Mouse (Mus musculus) thymus, postnatal 10 days (tissue): ENCODE measurements at regions not wholly inside any gene's neighbourhood (a gene's known extent, or its start where the extent isn't known, plus 50 kb on each side); places are given as distances from the start of the nearest gene placed in this dataset.

ENCODE experiments used
- DNase-seq, 2 experiments: peaks; one replicate each; pipeline ENCODE4 v3.0.0; 2021; ENCODE audit warnings: low spot score in 2 of 2

DNA sequence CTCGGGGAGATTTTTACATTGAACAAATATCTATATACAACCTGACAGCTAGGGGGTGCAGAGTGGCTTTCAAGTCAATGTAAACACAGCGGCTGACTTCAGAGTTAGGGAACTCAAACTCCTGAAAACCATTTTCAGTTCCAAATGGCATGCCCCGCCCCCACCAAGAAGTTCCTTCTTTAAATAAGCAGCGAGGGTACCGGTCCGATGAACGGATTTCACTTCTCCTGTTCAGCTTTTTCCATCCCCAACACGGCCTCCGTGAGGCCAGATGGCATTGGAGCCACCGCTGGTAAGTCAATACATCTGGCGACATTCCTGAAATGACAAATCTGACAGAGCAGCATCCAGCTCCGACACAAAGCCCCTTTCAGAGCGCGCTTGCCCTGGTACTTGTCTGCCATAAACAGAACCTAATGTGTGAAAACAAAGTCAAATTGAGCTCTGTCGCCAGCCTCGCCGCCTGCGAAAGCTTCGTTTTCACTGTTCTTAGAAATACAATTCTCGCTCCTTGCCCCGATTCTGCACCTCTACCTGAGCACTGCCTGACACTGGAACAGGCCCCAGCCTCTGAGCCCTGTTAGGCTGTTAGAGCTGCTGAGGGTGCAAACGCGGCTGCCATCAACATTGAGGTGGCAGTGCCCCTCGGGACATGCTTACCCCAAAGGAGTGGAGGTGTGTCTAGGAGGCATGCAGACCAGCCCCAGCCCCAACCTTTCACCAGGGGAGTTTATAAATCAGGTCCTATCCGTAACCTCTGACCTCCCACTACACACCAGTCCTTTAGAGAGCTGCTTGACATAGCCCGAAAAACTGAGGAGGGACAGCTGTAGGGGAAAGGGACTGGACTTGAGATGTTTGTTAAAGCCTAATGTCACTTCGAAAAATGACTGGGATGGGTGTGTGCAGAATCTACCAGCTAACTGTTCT is 446.0 kb downstream of the Ate1 start:
- no peak for DNase-seq

DNA sequence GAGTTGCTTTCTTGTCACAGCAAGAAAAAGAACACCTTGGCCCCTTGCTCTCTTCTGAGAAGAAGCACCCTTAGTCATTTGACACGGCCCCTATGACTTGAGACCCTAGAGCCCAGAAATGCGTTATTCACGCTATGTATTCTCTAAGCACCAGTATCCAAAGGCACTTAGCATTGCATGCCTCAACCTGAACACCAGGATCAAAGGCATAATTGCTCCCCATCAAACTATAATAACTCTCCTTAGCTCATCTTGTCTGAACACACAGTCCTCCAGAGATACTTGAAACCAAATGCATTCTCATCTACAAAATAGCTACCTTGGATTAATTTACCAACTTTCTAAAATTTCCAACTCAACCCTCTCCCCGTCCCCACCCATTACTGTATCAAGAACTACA is 437.5 kb downstream of the Ate1 start:
- no peak for DNase-seq

DNA sequence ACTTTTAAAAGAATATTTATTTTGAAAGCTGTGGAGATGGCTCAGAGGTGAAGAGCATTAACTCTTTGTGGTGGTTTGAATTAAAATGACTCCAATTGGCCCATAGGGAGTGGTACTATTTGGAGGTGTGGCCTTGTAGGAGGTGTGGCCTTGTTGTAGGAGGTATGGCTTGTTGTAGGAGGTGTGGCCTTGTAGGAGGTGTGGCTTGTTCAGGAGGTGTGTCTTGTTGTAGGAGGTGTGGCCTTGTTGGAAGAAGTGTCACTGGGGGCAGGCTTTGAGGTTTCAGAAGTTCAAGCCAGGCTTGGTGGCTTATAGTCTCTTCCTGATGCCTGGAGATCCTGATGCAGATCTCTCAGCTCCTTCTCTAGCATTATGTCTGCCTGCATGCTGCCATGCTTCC is 434.5 kb downstream of the Ate1 start:
- no peak for DNase-seq

DNA sequence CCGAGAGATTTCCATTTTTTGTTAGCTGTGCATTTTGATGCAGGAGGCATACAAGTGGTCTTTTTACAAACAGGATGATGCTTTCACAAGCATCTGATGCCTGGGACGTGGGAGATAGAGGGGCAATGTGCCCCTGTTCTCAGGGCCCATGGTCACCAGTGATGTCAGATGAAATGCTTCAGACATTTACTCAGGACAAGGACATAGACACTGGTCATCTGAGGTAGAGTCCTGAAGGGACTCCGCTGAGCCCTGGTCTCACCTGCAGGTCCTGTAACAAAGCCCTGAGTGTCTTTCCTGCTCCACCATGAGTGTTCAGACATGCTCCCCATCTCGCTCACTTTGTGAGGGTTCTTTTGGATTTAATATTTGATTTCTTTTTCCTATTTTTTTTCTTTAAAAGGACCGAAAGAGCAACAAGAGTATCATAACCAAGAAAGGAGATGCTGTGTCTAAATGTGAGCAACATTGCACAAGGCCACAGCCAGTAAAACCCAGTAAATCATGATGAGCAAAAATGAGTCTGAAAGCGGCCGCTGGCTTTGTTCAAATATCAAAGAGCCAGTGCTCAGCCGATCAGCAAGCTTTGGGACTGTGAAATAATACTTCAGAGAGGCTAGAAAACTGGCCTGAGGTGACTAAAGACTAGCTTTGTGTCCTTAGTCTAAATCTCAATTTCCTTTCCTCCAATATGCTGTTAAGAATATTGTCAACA is 430.1 kb downstream of the Ate1 start:
- DNase-seq: no peak

DNA sequence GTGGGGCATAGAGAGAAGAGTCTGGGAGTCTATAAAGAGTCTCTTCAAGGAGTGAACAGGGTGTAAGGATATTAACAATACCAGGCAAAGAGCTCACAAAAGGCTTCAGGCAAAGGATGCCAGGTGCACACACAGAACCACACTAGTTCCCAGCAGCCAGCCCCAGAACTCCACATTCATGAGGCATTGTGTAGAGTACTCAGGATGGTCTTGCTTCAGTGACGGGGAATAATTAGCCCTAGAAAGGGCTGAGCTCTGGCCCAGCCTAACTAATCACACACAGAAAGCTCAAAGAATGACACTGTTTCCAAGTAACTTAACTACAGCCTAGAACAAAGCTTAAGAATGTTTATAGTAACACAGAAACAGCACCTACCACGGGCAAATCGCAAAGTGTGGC is 428.2 kb downstream of the Ate1 start:
- DNase-seq: no peak

DNA sequence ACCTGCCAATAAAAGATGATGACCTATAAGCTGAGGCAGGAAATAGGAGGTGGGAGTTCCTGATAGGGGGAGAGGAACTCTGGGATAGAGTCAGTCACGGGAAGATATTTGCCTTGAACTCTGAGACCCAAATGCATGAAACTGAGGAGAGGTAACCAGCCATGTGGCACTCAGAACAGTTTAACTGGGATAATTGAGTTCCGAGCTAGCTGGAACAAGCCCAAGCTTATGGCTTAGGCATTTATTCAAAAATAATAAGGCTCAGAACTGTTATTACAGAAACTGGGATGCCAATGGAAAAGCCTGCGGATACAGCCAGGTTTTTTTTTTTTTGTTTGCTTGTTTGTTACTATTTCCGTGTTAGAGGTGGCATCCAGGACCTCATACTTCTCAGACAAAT is 425.0 kb downstream of the Ate1 start:
- no peak for DNase-seq

DNA sequence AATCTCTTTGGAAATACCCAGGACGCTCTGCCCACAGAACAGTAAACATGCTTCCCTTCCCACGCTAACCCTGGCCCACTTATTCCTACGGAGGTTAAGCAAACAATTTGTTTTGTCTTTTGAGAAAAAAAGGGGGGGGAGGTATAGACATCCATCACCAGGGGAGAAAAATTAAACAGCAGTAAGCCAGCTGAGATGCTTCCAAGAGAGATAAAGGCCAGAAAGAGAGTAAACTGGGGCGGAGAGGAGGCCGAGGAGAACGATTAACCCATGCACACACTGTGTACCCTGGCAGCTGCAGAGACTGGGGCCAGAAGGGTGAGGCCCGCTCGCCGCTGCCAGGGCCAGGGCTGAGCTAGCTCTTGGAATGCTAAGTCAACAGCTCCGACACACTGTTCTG is 421.6 kb downstream of the Ate1 start:
- no peak for DNase-seq

DNA sequence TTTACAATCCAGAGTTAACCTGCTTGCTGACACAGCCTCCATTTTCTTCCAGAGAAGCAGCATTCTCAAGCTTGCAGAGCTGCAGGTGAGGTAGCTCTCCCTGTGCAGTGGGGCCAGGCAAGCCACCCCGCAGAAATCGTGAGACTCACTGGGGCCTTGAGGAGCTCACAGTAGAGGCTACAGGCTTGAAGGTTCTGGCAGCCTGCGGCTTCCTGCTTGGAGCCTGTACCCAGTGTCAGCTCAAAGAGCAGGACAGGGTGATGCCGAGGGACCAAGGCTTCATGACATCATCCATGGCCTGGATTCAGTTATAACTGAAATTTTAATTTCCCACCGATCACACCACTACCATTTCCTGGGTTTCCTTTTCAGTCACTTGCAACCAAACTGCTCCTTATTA is 417.5 kb downstream of the Ate1 start:
- DNase-seq: no peak

DNA sequence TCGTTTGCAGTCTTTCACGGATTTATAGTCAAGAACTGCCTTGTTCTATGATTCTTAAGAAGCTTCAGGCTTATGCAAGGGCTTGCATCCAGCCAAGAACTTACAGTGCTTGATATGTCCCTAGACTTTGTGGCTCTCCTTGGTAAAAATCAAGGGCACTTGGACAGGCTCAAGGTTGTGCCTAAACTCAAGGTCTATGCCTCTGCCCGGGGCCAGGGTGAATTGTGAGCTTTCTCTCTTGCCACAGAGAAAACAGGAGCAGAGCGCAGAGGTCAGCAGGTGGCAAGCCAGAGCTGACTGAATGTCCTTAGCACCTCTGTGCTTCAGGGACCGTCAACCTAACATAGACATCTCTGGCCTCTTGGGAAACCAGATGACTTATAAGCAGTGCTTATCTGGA is 413.2 kb downstream of the Ate1 start:
- DNase-seq: no peak

DNA sequence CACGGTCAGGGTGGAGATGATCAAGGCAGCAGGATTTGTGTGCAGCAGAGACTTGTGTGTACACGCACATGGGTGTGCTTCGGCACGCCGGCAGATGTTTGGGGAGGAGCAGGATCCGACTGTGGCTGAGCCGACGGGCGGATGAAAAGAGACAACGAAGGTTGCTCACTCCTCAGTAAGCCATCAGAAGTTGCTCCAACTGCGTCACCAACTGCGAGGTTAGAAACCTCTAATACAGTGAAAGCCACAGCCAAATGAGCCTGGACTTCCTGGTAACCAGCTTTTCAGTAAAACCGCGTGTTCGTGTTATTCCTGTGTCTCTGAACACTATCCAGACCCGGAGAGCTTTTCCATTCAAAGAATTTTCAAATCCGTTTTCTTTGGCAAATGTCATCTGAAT is 411.8 kb downstream of the Ate1 start:
- DNase-seq: no peak
